Mouse (Mus musculus) heart, adult 2 months (tissue): ENCODE results near the gene Ugp2.

Experiments used
- CTCF ChIP-seq: fragments of 200-600 bp; IDR thresholded peaks from 2 replicates; pipeline ENCODE4 v1.8.1; 2022; ENCODE audit warnings: antibody characterized with exemption, mild to moderate bottlenecking, moderate library complexity
- EP300 ChIP-seq: fragments of 200-500 bp; IDR thresholded peaks from 2 replicates; pipeline ENCODE4 v1.6.1; 2011; ENCODE audit warnings: low read depth, low read length, control low read depth; ENCODE audit not compliant: insufficient read depth
- POLR2A ChIP-seq: fragments of 200-500 bp; IDR thresholded peaks from 2 replicates; pipeline ENCODE4 v1.6.1; 2011; ENCODE audit warnings: mild to moderate bottlenecking, low read depth, low read length, control low read depth; ENCODE audit not compliant: insufficient read depth

DNA sequence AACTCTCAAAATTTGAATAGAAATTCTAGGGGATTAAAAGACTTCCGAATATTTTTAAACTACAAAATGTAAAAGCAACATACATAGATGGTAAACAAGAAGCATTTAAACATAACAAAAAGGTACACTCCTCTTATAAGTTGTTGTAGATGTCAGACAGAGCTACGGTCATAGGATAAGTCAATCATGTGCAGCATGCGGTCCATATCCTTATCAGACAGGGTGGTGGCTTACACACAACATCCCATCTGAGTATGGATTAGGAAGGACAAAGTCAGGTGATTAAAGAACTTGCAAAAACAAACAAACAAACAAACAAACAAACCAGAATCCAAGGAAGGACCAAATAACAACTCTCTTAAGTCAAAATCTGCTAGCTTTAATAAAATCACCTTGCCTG lies 25.0 kb downstream of the Ugp2 start:
- TF ChIP-seq CTCF (no peak), EP300 (no peak), POLR2A (no peak)
